Mouse (Mus musculus): ENCODE data around the gene Pold4. TPM values are rescaled to one million over a fixed set of nuclear protein-coding genes. Genes with fewer than 3 reads are reported as not detected.
A peak's percentile ranks its signal among the peaks of the same experiment; 100 is the strongest.

Gene Pold4
- polyA plus RNA-seq, 1 experiment from 2014 or later = 12.6 TPM

GRCm38 (mm10) chr19:4229451-4230076 lies 2.1 kb upstream of the Pold4 start:
- no peak overlapping the region for H3K4me3 ChIP-seq (ENCODE audit: low read depth, low read length)
- no peak for DNase-seq (ENCODE audit: low spot score)
- no peaks in the 10 kb centered on the region for H3K27me3 ChIP-seq (ENCODE audit: control insufficient read depth, insufficient read depth, low read length)
- no peaks in the 10 kb centered on the region for H3K9me3 ChIP-seq (ENCODE audit: control insufficient read depth, low read length)
- WGBS = 39% methylated on average over 9 of the region's 9 CpGs
- H3K4me2 ChIP-seq (ENCODE audit: low read depth, severe bottlenecking) = no peak overlapping the region
- H3K9ac ChIP-seq (ENCODE audit: low read length) = no peak overlapping the region
- 0 out of 2 replicates have a peak, but pooled peaks cover 6% of the 10 kb centered on the region for H3K4me1 ChIP-seq (ENCODE audit: control insufficient read depth, insufficient read depth, low read length)
- no peak for ATAC-seq (ENCODE audit: insufficient number of reproducible peaks, low FRiP score, low TSS enrichment, low read depth)
- H3K27ac ChIP-seq (replicated peaks; ENCODE audit: low read depth, low read length) = no peak overlapping the region
- no peaks in the 10 kb centered on the region for H3K36me3 ChIP-seq (ENCODE audit: control insufficient read depth, insufficient read depth, low read length)

GRCm38 (mm10) chr19:4230415-4230814 lies 1.3 kb upstream of the Pold4 start:
- Histone ChIP-seq H3K4me3 (ENCODE audit: low read depth, low read length) (no peak overlapping the region), H3K4me2 (ENCODE audit: low read depth, severe bottlenecking) (no peak overlapping the region), H3K36me3 (ENCODE audit: control insufficient read depth, insufficient read depth, low read length) (no peaks in the 10 kb centered on the region), H3K4me1 (ENCODE audit: control insufficient read depth, insufficient read depth, low read length) (0 out of 2 replicates have a peak, but pooled peaks cover 6% of the 10 kb centered on the region), H3K9ac (ENCODE audit: low read length) (no peak overlapping the region), H3K27ac (replicated peaks; ENCODE audit: low read depth, low read length) (no peak overlapping the region), H3K27me3 (ENCODE audit: control insufficient read depth, insufficient read depth, low read length) (no peaks in the 10 kb centered on the region), H3K9me3 (ENCODE audit: control insufficient read depth, low read length) (no peaks in the 10 kb centered on the region)
- DNase-seq (ENCODE audit: low spot score) = no peak
- 69% methylated on average over 8 of the region's 8 CpGs for WGBS
- no peak for ATAC-seq (ENCODE audit: insufficient number of reproducible peaks, low FRiP score, low TSS enrichment, low read depth)

GRCm38 (mm10) chr19:4232186-4232572 lies 480 bp downstream of the Pold4 start:
- Histone ChIP-seq H3K9ac (ENCODE audit: low read length) (peak overlapping the region; percentile 41; the same call in 1 of the 2 replicates), H3K9me3 (ENCODE audit: control insufficient read depth, low read length) (no peaks in the 10 kb centered on the region), H3K36me3 (ENCODE audit: control insufficient read depth, insufficient read depth, low read length) (no peaks in the 10 kb centered on the region), H3K4me1 (ENCODE audit: control insufficient read depth, insufficient read depth, low read length) (peaks cover 9% of the 10 kb centered on the region), H3K27me3 (ENCODE audit: control insufficient read depth, insufficient read depth, low read length) (no peaks in the 10 kb centered on the region), H3K27ac (replicated peaks; ENCODE audit: low read depth, low read length) (no peak overlapping the region), H3K4me2 (ENCODE audit: low read depth, severe bottlenecking) (peak overlapping the region; percentile 87), H3K4me3 (ENCODE audit: low read depth, low read length) (peak overlapping the region; percentile 55)
- 74% methylated on average over 2 of the region's 2 CpGs for WGBS
- DNase-seq (ENCODE audit: low spot score) (no peak), ATAC-seq (ENCODE audit: insufficient number of reproducible peaks, low FRiP score, low TSS enrichment, low read depth) (no peak)

- ATAC-seq (ENCODE audit: insufficient number of reproducible peaks, low FRiP score, low TSS enrichment, low read depth) (no peak), DNase-seq (ENCODE audit: low spot score) (no peak)
- Histone ChIP-seq H3K4me2 (ENCODE audit: low read depth, severe bottlenecking) (no peak overlapping the region), H3K36me3 (ENCODE audit: control insufficient read depth, insufficient read depth, low read length) (no peaks in the 10 kb centered on the region), H3K4me1 (ENCODE audit: control insufficient read depth, insufficient read depth, low read length) (peaks cover 9% of the 10 kb centered on the region), H3K27me3 (ENCODE audit: control insufficient read depth, insufficient read depth, low read length) (no peaks in the 10 kb centered on the region), H3K9me3 (ENCODE audit: control insufficient read depth, low read length) (no peaks in the 10 kb centered on the region), H3K4me3 (ENCODE audit: low read depth, low read length) (no peak overlapping the region), H3K9ac (ENCODE audit: low read length) (no peak overlapping the region), H3K27ac (replicated peaks; ENCODE audit: low read depth, low read length) (no peak overlapping the region)
- WGBS = 80% methylated on average over 7 of the region's 7 CpGs
Measured at GRCm38 (mm10) chr19:4232651-4233050, 952 bp downstream of the Pold4 start.

- ATAC-seq (ENCODE audit: insufficient number of reproducible peaks, low FRiP score, low TSS enrichment, low read depth) (no peak), DNase-seq (ENCODE audit: low spot score) (no peak)
- Histone ChIP-seq H3K27ac (replicated peaks; ENCODE audit: low read depth, low read length) (no peak overlapping the region), H3K9me3 (ENCODE audit: control insufficient read depth, low read length) (no peaks in the 10 kb centered on the region), H3K4me2 (ENCODE audit: low read depth, severe bottlenecking) (no peak overlapping the region), H3K9ac (ENCODE audit: low read length) (no peak overlapping the region), H3K4me1 (ENCODE audit: control insufficient read depth, insufficient read depth, low read length) (peaks cover 9% of the 10 kb centered on the region), H3K4me3 (ENCODE audit: low read depth, low read length) (no peak overlapping the region), H3K36me3 (ENCODE audit: control insufficient read depth, insufficient read depth, low read length) (no peaks in the 10 kb centered on the region), H3K27me3 (ENCODE audit: control insufficient read depth, insufficient read depth, low read length) (no peaks in the 10 kb centered on the region)
- WGBS = 82% methylated on average over 4 of the region's 4 CpGs
Measured at GRCm38 (mm10) chr19:4234548-4234947, 2.8 kb downstream of the Pold4 start.

- Histone ChIP-seq H3K36me3 (ENCODE audit: control insufficient read depth, insufficient read depth, low read length) (no peaks in the 10 kb centered on the region), H3K4me3 (ENCODE audit: low read depth, low read length) (no peak overlapping the region), H3K4me2 (ENCODE audit: low read depth, severe bottlenecking) (no peak overlapping the region), H3K9ac (ENCODE audit: low read length) (no peak overlapping the region), H3K27me3 (ENCODE audit: control insufficient read depth, insufficient read depth, low read length) (no peaks in the 10 kb centered on the region), H3K9me3 (ENCODE audit: control insufficient read depth, low read length) (no peaks in the 10 kb centered on the region), H3K4me1 (ENCODE audit: control insufficient read depth, insufficient read depth, low read length) (peaks cover 10% of the 10 kb centered on the region), H3K27ac (replicated peaks; ENCODE audit: low read depth, low read length) (no peak overlapping the region)
- DNase-seq (ENCODE audit: low spot score) (peak; percentile 57), ATAC-seq (ENCODE audit: insufficient number of reproducible peaks, low FRiP score, low TSS enrichment, low read depth) (peak; percentile 67)
- 31% methylated on average over 8 of the region's 8 CpGs for WGBS
Measured at GRCm38 (mm10) chr19:4240247-4240668, 8.6 kb downstream of the Pold4 start.

GRCm38 (mm10) chr19:4242416-4242815 lies 10.7 kb downstream of the Pold4 start:
- Histone ChIP-seq H3K27me3 (ENCODE audit: control insufficient read depth, insufficient read depth, low read length) (no peaks in the 10 kb centered on the region), H3K27ac (replicated peaks; ENCODE audit: low read depth, low read length) (no peak overlapping the region), H3K4me3 (ENCODE audit: low read depth, low read length) (no peak overlapping the region), H3K9me3 (ENCODE audit: control insufficient read depth, low read length) (no peaks in the 10 kb centered on the region), H3K9ac (ENCODE audit: low read length) (no peak overlapping the region), H3K4me2 (ENCODE audit: low read depth, severe bottlenecking) (no peak overlapping the region), H3K4me1 (ENCODE audit: control insufficient read depth, insufficient read depth, low read length) (peaks cover 7% of the 10 kb centered on the region; the same call in 1 of the 2 replicates), H3K36me3 (ENCODE audit: control insufficient read depth, insufficient read depth, low read length) (no peaks in the 10 kb centered on the region)
- 72% methylated on average over 3 of the region's 3 CpGs for WGBS
- no peak for ATAC-seq (ENCODE audit: insufficient number of reproducible peaks, low FRiP score, low TSS enrichment, low read depth)
- DNase-seq (ENCODE audit: low spot score) = no peak

- H3K4me2 ChIP-seq (ENCODE audit: low read depth, severe bottlenecking) = no peak overlapping the region
- H3K4me3 ChIP-seq (ENCODE audit: low read depth, low read length) = no peak overlapping the region
- peaks cover 5% of the 10 kb centered on the region; the same call in 1 of the 2 replicates for H3K4me1 ChIP-seq (ENCODE audit: control insufficient read depth, insufficient read depth, low read length)
- H3K27me3 ChIP-seq (ENCODE audit: control insufficient read depth, insufficient read depth, low read length) = no peaks in the 10 kb centered on the region
- 75% methylated on average over 6 of the region's 6 CpGs for WGBS
- H3K36me3 ChIP-seq (ENCODE audit: control insufficient read depth, insufficient read depth, low read length) = no peaks in the 10 kb centered on the region
- H3K9ac ChIP-seq (ENCODE audit: low read length) = no peak overlapping the region
- ATAC-seq (ENCODE audit: insufficient number of reproducible peaks, low FRiP score, low TSS enrichment, low read depth) = no peak
- no peak overlapping the region for H3K27ac ChIP-seq (replicated peaks; ENCODE audit: low read depth, low read length)
- no peak for DNase-seq (ENCODE audit: low spot score)
- H3K9me3 ChIP-seq (ENCODE audit: control insufficient read depth, low read length) = no peaks in the 10 kb centered on the region
Measured at GRCm38 (mm10) chr19:4244775-4245174, 13.1 kb downstream of the Pold4 start.

GRCm38 (mm10) chr19:4247010-4247409 lies 15.3 kb downstream of the Pold4 start:
- Histone ChIP-seq H3K36me3 (ENCODE audit: control insufficient read depth, insufficient read depth, low read length) (no peaks in the 10 kb centered on the region), H3K9ac (ENCODE audit: low read length) (no peak overlapping the region), H3K4me1 (ENCODE audit: control insufficient read depth, insufficient read depth, low read length) (no peaks in the 10 kb centered on the region), H3K27me3 (ENCODE audit: control insufficient read depth, insufficient read depth, low read length) (no peaks in the 10 kb centered on the region), H3K4me2 (ENCODE audit: low read depth, severe bottlenecking) (no peak overlapping the region), H3K9me3 (ENCODE audit: control insufficient read depth, low read length) (no peaks in the 10 kb centered on the region), H3K27ac (replicated peaks; ENCODE audit: low read depth, low read length) (no peak overlapping the region), H3K4me3 (ENCODE audit: low read depth, low read length) (no peak overlapping the region)
- no peak for DNase-seq (ENCODE audit: low spot score)
- ATAC-seq (ENCODE audit: insufficient number of reproducible peaks, low FRiP score, low TSS enrichment, low read depth) = no peak
- WGBS = 49% methylated on average over 1 of the region's 1 CpGs

All from limb, embryonic 11.5 days (tissue).